In genomic region chr17:32207586-32208245, GRCm38 (mm10) we compare ENCODE assay signal across 10 mouse cellular contexts. TPM values are rescaled to one million over a fixed set of nuclear protein-coding genes. Genes with fewer than 3 reads are reported as not detected.
DNase-seq lines count a peak whose midpoint lies in the region; ATAC-seq and TF ChIP-seq lines count a peak whose summit lies in the region.
"Had no signal": no experiment of that assay in that cellular context is flagged by ENCODE, and none has a peak within 500 bp of the region (broad histone marks: within the 10 kb centered on the region; RNA-seq: fewer than 3 reads in every experiment).

No protein-coding gene starts in this region.

- no peak overlapping the region for H3K4me2 ChIP-seq in kidney, postnatal 0 days (ENCODE audit: low read length)
- H3K4me2 ChIP-seq in stomach, embryonic 14.5 days (replicated peaks; ENCODE audit: low read depth, low read length): no peak overlapping the region
- H3K4me2 ChIP-seq: liver, embryonic 15.5 days had no signal

- H3K79me2 ChIP-seq in heart, adult 2 months (replicated peaks; ENCODE audit: control insufficient read depth, insufficient read depth, low read length): no peaks in the 10 kb centered on the region

- WGBS in heart, adult 2 months: 16% methylated on average over 5 of the region's 5 CpGs
- 49% methylated on average over 5 of the region's 5 CpGs for WGBS in kidney, postnatal 0 days
- WGBS in stomach, embryonic 14.5 days: 58% methylated on average over 5 of the region's 5 CpGs
- WGBS in midbrain, embryonic 10.5 days: 83% methylated on average over 5 of the region's 5 CpGs

- peaks cover 7% of the 10 kb centered on the region for H3K4me1 ChIP-seq in heart, adult 2 months (ENCODE audit: control insufficient read depth, insufficient read depth, low read length)
- peaks cover 9% of the 10 kb centered on the region for H3K4me1 ChIP-seq in kidney, postnatal 0 days (replicated peaks; ENCODE audit: insufficient read depth, low read length)
- peaks cover 12% of the 10 kb centered on the region; the same call in 1 of the 2 replicates for H3K4me1 ChIP-seq in stomach, embryonic 14.5 days (ENCODE audit: control insufficient read depth, insufficient read depth, low read length)
- H3K4me1 ChIP-seq in midbrain, embryonic 10.5 days: no peaks in the 10 kb centered on the region
- H3K4me1 ChIP-seq: liver, embryonic 15.5 days had no signal

- no peaks in the 10 kb centered on the region for H3K27me3 ChIP-seq in heart, adult 2 months (ENCODE audit: control insufficient read depth, insufficient read depth, low read length)
- H3K27me3 ChIP-seq in kidney, postnatal 0 days (ENCODE audit: insufficient read depth, low read length): no peaks in the 10 kb centered on the region
- H3K27me3 ChIP-seq in stomach, embryonic 14.5 days (ENCODE audit: control insufficient read depth, insufficient read depth, low read length): no peaks in the 10 kb centered on the region
- no peaks in the 10 kb centered on the region for H3K27me3 ChIP-seq in midbrain, embryonic 10.5 days (ENCODE audit: low read depth, poor library complexity, severe bottlenecking)
- H3K27me3 ChIP-seq: liver, embryonic 15.5 days had no signal

- peak; percentile 16 to 32 for DNase-seq in left cerebral cortex, adult 18-20 months (ENCODE audit: low spot score in 2 of 2)
- no peak for DNase-seq in left cerebral cortex, adult 8-10 months (ENCODE audit: low spot score in 2 of 2)
- peak; percentile 64 to 76 for DNase-seq in heart, adult 2 months
- DNase-seq in kidney, postnatal 0 days (ENCODE audit: low spot score): peak; percentile 54
- no peak for DNase-seq in ovary, postnatal 10 days (ENCODE audit: low spot score)
- no peak for DNase-seq in midbrain, embryonic 10.5 days (ENCODE audit: low spot score)
- no peak for DNase-seq in adrenal gland, postnatal 36 days

- no peak overlapping the region for H3K4me3 ChIP-seq in heart, adult 2 months
- no peak overlapping the region for H3K4me3 ChIP-seq in kidney, postnatal 0 days (replicated peaks; ENCODE audit: low read depth, low read length)
- H3K4me3 ChIP-seq in stomach, embryonic 14.5 days (ENCODE audit: low read depth, low read length): no peak overlapping the region
- H3K4me3 ChIP-seq in midbrain, embryonic 10.5 days: no peak overlapping the region
- H3K4me3 ChIP-seq: liver, embryonic 15.5 days had no signal

- H3K36me3 ChIP-seq in heart, adult 2 months (ENCODE audit: control insufficient read depth, insufficient read depth, low read length): peaks cover 16% of the 10 kb centered on the region
- peaks cover 59% of the 10 kb centered on the region for H3K36me3 ChIP-seq in kidney, postnatal 0 days (ENCODE audit: insufficient read depth, low read length)
- H3K36me3 ChIP-seq in stomach, embryonic 14.5 days (ENCODE audit: control insufficient read depth, insufficient read depth, low read length): peaks cover 69% of the 10 kb centered on the region
- H3K36me3 ChIP-seq in midbrain, embryonic 10.5 days: peaks cover 100% of the 10 kb centered on the region

- H3K9ac ChIP-seq in heart, adult 2 months (ENCODE audit: low read depth, low read length): no peak overlapping the region
- H3K9ac ChIP-seq in kidney, postnatal 0 days (ENCODE audit: low read depth, low read length): no peak overlapping the region
- no peak overlapping the region for H3K9ac ChIP-seq in stomach, embryonic 14.5 days (replicated peaks; ENCODE audit: low read depth, low read length)
- H3K9ac ChIP-seq: liver, embryonic 15.5 days had no signal

- no peak for TF ChIP-seq CTCF in heart, adult 2 months (IDR thresholded peaks at IDR 0.05)
- TF ChIP-seq CTCF in kidney, postnatal 0 days (IDR thresholded peaks at IDR 0.05; ENCODE audit: low read depth): no peak

- peak overlapping the region; percentile 68 for H3K27ac ChIP-seq in heart, adult 2 months
- peak overlapping the region; percentile 64; the same call in 1 of the 2 replicates for H3K27ac ChIP-seq in kidney, postnatal 0 days
- H3K27ac ChIP-seq in stomach, embryonic 14.5 days (ENCODE audit: low read length): peak overlapping the region; percentile 61; the same call in 1 of the 2 replicates
- H3K27ac ChIP-seq in midbrain, embryonic 10.5 days (replicated peaks): no peak overlapping the region
- H3K27ac ChIP-seq: liver, embryonic 15.5 days had no signal

- ATAC-seq in kidney, postnatal 0 days (replicated peaks; ENCODE audit: low FRiP score, low read depth): no peak
- ATAC-seq in stomach, embryonic 14.5 days (ENCODE audit: insufficient number of reproducible peaks, insufficient read depth, low FRiP score, low read depth): 0 out of 2 replicates have a peak, but pooled peaks have one; percentile 15

- no peak for TF ChIP-seq POLR2A in heart, adult 2 months (IDR thresholded peaks at IDR 0.05; ENCODE audit: insufficient read depth, low read depth, low read length)

- no peaks in the 10 kb centered on the region for H3K9me3 ChIP-seq in kidney, postnatal 0 days (replicated peaks; ENCODE audit: low read length)
- H3K9me3 ChIP-seq in stomach, embryonic 14.5 days (ENCODE audit: control insufficient read depth, low read depth, low read length): no peaks in the 10 kb centered on the region
- H3K9me3 ChIP-seq in midbrain, embryonic 10.5 days (replicated peaks): no peaks in the 10 kb centered on the region
- H3K9me3 ChIP-seq: liver, embryonic 15.5 days had no signal

- TF ChIP-seq EP300 in heart, adult 2 months (IDR thresholded peaks at IDR 0.05; ENCODE audit: insufficient read depth, low read depth, low read length): no peak

- intact Hi-C loops in heart, adult 2 months (cut with DNase I): loop anchor here (2.0 to 5.0 kb wide), 2 partner anchors 43 to 520 kb away; no protein-coding TSS in a partner anchor

RNA-seq across cellular contexts. Expression of gene Ephx3, which starts 18.4 kb away (rescaled TPM):
- total RNA-seq in left cerebral cortex, adult 18-20 months (2021): under 1 TPM; 0.23 to 0.42 TPM
- under 1 TPM in 3 of 4 experiments, not detected in 1; 0.21 to 0.39 (median 0.23) TPM for total RNA-seq in left cerebral cortex, adult 8-10 months (2022)
- total RNA-seq in heart, adult 2 months (2021): 1 to 10 TPM; 1.1 to 1.3 TPM
- polyA plus RNA-seq in heart, adult 2 months (2012; rRNA removed): 2.6 and 2.9 TPM in 2 replicates
- 0.18 and 0.30 TPM in 2 replicates for polyA plus RNA-seq in kidney, postnatal 0 days (2015; fragmentation: Nextera tagmentation; extraction: Ambion mirVana)
- polyA plus RNA-seq in stomach, embryonic 14.5 days (2014; fragmentation: Nextera tagmentation; extraction: Ambion mirVana): 0.16 and 0.42 TPM in 2 replicates
- polyA plus RNA-seq in midbrain, embryonic 10.5 days (2016; fragmentation: Nextera tagmentation; extraction: Ambion mirVana): 0.19 and 0.24 TPM in 2 replicates
- total RNA-seq in adrenal gland, postnatal 36 days (2021): under 1 TPM in 1 of 2 experiments, not detected in 1; 0.33 TPM
- polyA plus RNA-seq: embryonic facial prominence, embryonic 11.5 days had no signal

RNA-seq across cellular contexts. Expression of gene Notch3, which starts 41.1 kb away (rescaled TPM):
- total RNA-seq in left cerebral cortex, adult 18-20 months (2021): 1 to 10 TPM; 5.3 to 6.7 TPM
- total RNA-seq in left cerebral cortex, adult 8-10 months (2022): 10 to 100 TPM in 2 of 4 experiments, 1 to 10 TPM in 2; 8.6 to 12.2 (median 9.7) TPM
- 10 to 100 TPM; 24.2 to 30.6 TPM for total RNA-seq in heart, adult 2 months (2021)
- 22.5 and 32.1 TPM in 2 replicates for polyA plus RNA-seq in heart, adult 2 months (2012; rRNA removed)
- 7.2 and 7.4 TPM in 2 replicates for polyA plus RNA-seq in kidney, postnatal 0 days (2015; fragmentation: Nextera tagmentation; extraction: Ambion mirVana)
- 21.4 and 22.2 TPM in 2 replicates for polyA plus RNA-seq in stomach, embryonic 14.5 days (2014; fragmentation: Nextera tagmentation; extraction: Ambion mirVana)
- 23.4 and 28.2 TPM in 2 replicates for polyA plus RNA-seq in midbrain, embryonic 10.5 days (2016; fragmentation: Nextera tagmentation; extraction: Ambion mirVana)
- total RNA-seq in adrenal gland, postnatal 36 days (2021): 10 to 100 TPM in 1 of 2 experiments, 1 to 10 TPM in 1; 8.1 to 13.0 TPM

Comparison
In these comparisons a context has a peak if more than half of its experiments do, and no peak if none do; other contexts are left out.
1. DNase-seq: peak in left cerebral cortex, adult 18-20 months (2 of 2), heart, adult 2 months (2 of 2) and kidney, postnatal 0 days (single experiment); none in left cerebral cortex, adult 8-10 months (0 of 2), ovary, postnatal 10 days (single experiment), midbrain, embryonic 10.5 days (single experiment) and adrenal gland, postnatal 36 days (0 of 2).